Mouse (Mus musculus) left cerebral cortex, postnatal 36 days (tissue): ENCODE measurements around the gene Olfr1443. TPM values are rescaled to one million over a fixed set of nuclear protein-coding genes. Genes with fewer than 3 reads are reported as not detected.
"Not testable (repeated sequence)": the region's sequence is repeated elsewhere in the genome, so short reads cannot be mapped to it uniquely, and the experiment has no call there.

Experiments
- DNase-seq, 2 experiments: peaks; one replicate each; pipeline ENCODE4 v3.0.0; 2021 to 2022; ENCODE audit warnings: low spot score in 2 of 2, mixed read lengths in 1 of 2
- intact Hi-C: fragments of 180-260 bp; cut with DNase I; formaldehyde crosslinking; loops from one replicate; pipeline ENCODE4 v1.15.1; 2025
- total RNA-seq, 2 experiments: library from RNA; stranded (reverse); gene quantifications; 2 replicates each; pipeline ENCODE4 v1.2.3; 2021

Gene Olfr1443
- total RNA-seq = not detected

GRCm38 (mm10) chr19:12677812-12678211 lies at the start of gene Olfr1443:
TSS of gene Olfr1443 (plus strand) at chr19:12678112.
- intact Hi-C loops = no loop called here
- DNase-seq = no peak

GRCm38 (mm10) chr19:12633176-12633575 lies 44.7 kb upstream of the Olfr1443 start, which contains the start of gene Glyat:
TSS of gene Glyat (plus strand) at chr19:12633308.
- no peak for DNase-seq
- intact Hi-C loops = no loop called here

- intact Hi-C loops = no loop called here
- DNase-seq = no peak
Observed at GRCm38 (mm10) chr19:12634259-12634658, 43.7 kb upstream of the Olfr1443 start.

GRCm38 (mm10) chr19:12634963-12635362 lies 42.9 kb upstream of the Olfr1443 start:
- DNase-seq = no peak
- intact Hi-C loops = no loop called here

- intact Hi-C loops = no loop called here
Observed at GRCm38 (mm10) chr19:12636863-12637262, 41.0 kb upstream of the Olfr1443 start.

GRCm38 (mm10) chr19:12638049-12638448 lies 39.9 kb upstream of the Olfr1443 start:
- no peak for DNase-seq
- intact Hi-C loops = no loop called here

More at GRCm38 (mm10) chr19:12636863-12637262, 41.0 kb upstream of the Olfr1443 start:
- DNase-seq = no peak

- intact Hi-C loops = no loop called here
Observed at GRCm38 (mm10) chr19:12649511-12649910, 28.4 kb upstream of the Olfr1443 start.

GRCm38 (mm10) chr19:12666156-12666555 lies 11.8 kb upstream of the Olfr1443 start:
- intact Hi-C loops = no loop called here
- no peak for DNase-seq

More at GRCm38 (mm10) chr19:12649511-12649910, 28.4 kb upstream of the Olfr1443 start:
- DNase-seq = no peak

- intact Hi-C loops, DNase-seq: not testable (repeated sequence)
Observed at GRCm38 (mm10) chr19:12668601-12669000, 9.3 kb upstream of the Olfr1443 start.

GRCm38 (mm10) chr19:12670139-12670538 lies 7.8 kb upstream of the Olfr1443 start, which contains the start of gene Olfr1442:
TSS of gene Olfr1442 (plus strand) at chr19:12670439.
- intact Hi-C loops = no loop called here

GRCm38 (mm10) chr19:12671051-12671450 lies 6.9 kb upstream of the Olfr1443 start:
- intact Hi-C loops = no loop called here

More at GRCm38 (mm10) chr19:12670139-12670538, 7.8 kb upstream of the Olfr1443 start, which contains the start of gene Olfr1442:
- DNase-seq = no peak

GRCm38 (mm10) chr19:12684638-12685037 lies 6.7 kb downstream of the Olfr1443 start:
- no peak for DNase-seq
- intact Hi-C loops = no loop called here

More at GRCm38 (mm10) chr19:12671051-12671450, 6.9 kb upstream of the Olfr1443 start:
- DNase-seq = no peak

GRCm38 (mm10) chr19:12685231-12685630 lies 7.3 kb downstream of the Olfr1443 start:
- intact Hi-C loops = no loop called here
- no peak for DNase-seq

- intact Hi-C loops = no loop called here
- no peak for DNase-seq
Observed at GRCm38 (mm10) chr19:12695590-12695989, 17.7 kb downstream of the Olfr1443 start, which contains the start of gene Keg1. TSS of gene Keg1 (plus strand) at chr19:12695786.

GRCm38 (mm10) chr19:12696221-12696620 lies 18.3 kb downstream of the Olfr1443 start:
- DNase-seq = no peak

GRCm38 (mm10) chr19:12708458-12708857 lies 30.5 kb downstream of the Olfr1443 start:
- intact Hi-C loops = no loop called here
- no peak for DNase-seq

More at GRCm38 (mm10) chr19:12696221-12696620, 18.3 kb downstream of the Olfr1443 start:
- intact Hi-C loops = no loop called here

GRCm38 (mm10) chr19:12708986-12709385 lies 31.1 kb downstream of the Olfr1443 start:
- no peak for DNase-seq
- intact Hi-C loops = no loop called here

- intact Hi-C loops = no loop called here
Observed at GRCm38 (mm10) chr19:12719189-12719588, 41.3 kb downstream of the Olfr1443 start.

GRCm38 (mm10) chr19:12720463-12720862 lies 42.6 kb downstream of the Olfr1443 start:
- intact Hi-C loops = loop anchor here (5.0 kb wide), 1 partner anchor 77 kb away; the partner anchor contains the start of genes Lpxn and Zfp91
- DNase-seq = no peak

More at GRCm38 (mm10) chr19:12719189-12719588, 41.3 kb downstream of the Olfr1443 start:
- no peak for DNase-seq

GRCm38 (mm10) chr19:12720919-12721318 lies 43.0 kb downstream of the Olfr1443 start:
- DNase-seq = not testable (repeated sequence)
- intact Hi-C loops = loop anchor here (5.0 kb wide), 1 partner anchor 76 kb away; the partner anchor contains the start of genes Lpxn and Zfp91

GRCm38 (mm10) chr19:12721596-12721995 lies 43.7 kb downstream of the Olfr1443 start:
- not testable (repeated sequence) for DNase-seq
- intact Hi-C loops = loop anchor here (5.0 kb wide), 1 partner anchor 76 kb away; the partner anchor contains the start of genes Lpxn and Zfp91
